Mouse (Mus musculus) limb, embryonic 14.5 days (tissue): ENCODE measurements around the gene Pdcd4. TPM values are rescaled to one million over a fixed set of nuclear protein-coding genes. Genes with fewer than 3 reads are reported as not detected.
A peak's percentile ranks its signal among the peaks of the same experiment; 100 is the strongest.

ENCODE experiments used
- ATAC-seq: fragments of 200-750 bp; cut with Nextera tagmentation; 2 replicates; pipeline ENCODE4 v1.8.0; 2017; ENCODE audit warnings: low read depth, moderate number of reproducible peaks, moderate TSS enrichment; ENCODE audit not compliant: low FRiP score
- DNase-seq: peaks from one replicate; pipeline ENCODE4 v3.0.0-alpha.2; 2015; ENCODE audit warnings: low spot score
- H3K27ac ChIP-seq: fragments of 300-500 bp; sonication (generic); replicated peaks from 2 replicates; pipeline ENCODE4 v1.5.1; 2014; ENCODE audit warnings: low read depth, mild to moderate bottlenecking, low read length, moderate library complexity, mixed read lengths
- H3K27me3 ChIP-seq: fragments of 300-500 bp; sonication (generic); 2 replicates; pipeline ENCODE4 v1.6.1; 2014; ENCODE audit warnings: low read length, mixed read lengths; ENCODE audit not compliant: control insufficient read depth, insufficient read depth
- H3K36me3 ChIP-seq: fragments of 300-500 bp; sonication (generic); 2 replicates; pipeline ENCODE4 v1.6.1; 2014; ENCODE audit warnings: mild to moderate bottlenecking, low read length, moderate library complexity, mixed read lengths; ENCODE audit not compliant: control insufficient read depth, insufficient read depth
- H3K4me1 ChIP-seq: fragments of 300-500 bp; sonication (generic); 2 replicates; pipeline ENCODE4 v1.6.1; 2014; ENCODE audit warnings: antibody characterized with exemption, low read length, mixed read lengths; ENCODE audit not compliant: control insufficient read depth, insufficient read depth
- H3K4me2 ChIP-seq: fragments of 300-500 bp; sonication (generic); replicated peaks from 2 replicates; pipeline ENCODE4 v1.6.1; 2014; ENCODE audit warnings: low read depth, mild to moderate bottlenecking, low read length, moderate library complexity; ENCODE audit not compliant: severe bottlenecking
- H3K4me3 ChIP-seq: fragments of 300-500 bp; sonication (generic); replicated peaks from 2 replicates; pipeline ENCODE4 v1.5.1; 2014; ENCODE audit warnings: low read length
- H3K9ac ChIP-seq: fragments of 300-500 bp; sonication (generic); 2 replicates; pipeline ENCODE4 v1.6.1; 2014; ENCODE audit warnings: mild to moderate bottlenecking, low read depth, low read length, moderate library complexity; ENCODE audit not compliant: severe bottlenecking
- H3K9me3 ChIP-seq: fragments of 300-500 bp; sonication (generic); 2 replicates; pipeline ENCODE4 v1.6.1; 2016; ENCODE audit warnings: low read length; ENCODE audit not compliant: control insufficient read depth
- POLR2A ChIP-seq: fragments of 200-500 bp; IDR thresholded peaks from 2 replicates; pipeline ENCODE4 v1.8.0; 2012; ENCODE audit warnings: inconsistent platforms, mild to moderate bottlenecking, moderate library complexity, borderline replicate concordance; ENCODE audit not compliant: insufficient read depth, insufficient read length; ENCODE audit errors: extremely low read depth
- WGBS: fragments of 180-500 bp; shearing (Covaris S2); extraction: QIAGEN DNeasy Blood & Tissue Kit; methylation state at CpG from one replicate; pipeline ENCODE4 v1.1.7; 2014; 5-methylcytosine and 5-hydroxymethylcytosine counted together
- polyA plus RNA-seq, 2 experiments: library from polyadenylated mRNA; depleted of rRNA in 1 of 2; stranded (reverse) in 1 of 2; unstranded in 1 of 2; fragments of >200 nt; fragmentation: Nextera tagmentation in 1 of 2; extraction: Ambion mirVana in 1 of 2; gene quantifications; 2 replicates each; pipeline versions ENCODE4 v1.2.1 to v1.2.3; 2012 to 2014

Pdcd4 gene
- polyA plus RNA-seq, 2 experiments, result 43.3 to 96.4 TPM

- Histone ChIP-seq H3K27ac (no peak overlapping the region), H3K9ac (no peak overlapping the region), H3K4me2 (no peak overlapping the region), H3K4me3 (no peak overlapping the region), H3K4me1 (peaks cover 23% of the 10 kb centered on the region), H3K9me3 (no peaks in the 10 kb centered on the region), H3K36me3 (no peaks in the 10 kb centered on the region), H3K27me3 (no peaks in the 10 kb centered on the region)
- no peak for DNase-seq
- no peak for TF ChIP-seq POLR2A
- peak; percentile 32; the same call in 1 of the 2 replicates for ATAC-seq
- WGBS, result 62% methylated on average over 6 of the region's 6 CpGs
Measured at GRCm38 (mm10) chr19:53857962-53858361, 34.1 kb upstream of the Pdcd4 start.

GRCm38 (mm10) chr19:53859149-53859548 lies 32.9 kb upstream of the Pdcd4 start:
- no peak overlapping the region for H3K4me3 ChIP-seq
- TF ChIP-seq POLR2A, result no peak
- ATAC-seq, result no peak
- no peak overlapping the region for H3K27ac ChIP-seq
- H3K9ac ChIP-seq, result no peak overlapping the region
- H3K27me3 ChIP-seq, result no peaks in the 10 kb centered on the region
- H3K4me2 ChIP-seq, result 0 out of 2 replicates have a peak overlapping the region, but pooled peaks have one; percentile 16
- no peaks in the 10 kb centered on the region for H3K36me3 ChIP-seq
- WGBS, result 19% methylated on average over 8 of the region's 9 CpGs
- peaks cover 16% of the 10 kb centered on the region for H3K4me1 ChIP-seq
- H3K9me3 ChIP-seq, result no peaks in the 10 kb centered on the region
- DNase-seq, result no peak

GRCm38 (mm10) chr19:53859593-53859992 lies 32.4 kb upstream of the Pdcd4 start:
- ATAC-seq (no peak), DNase-seq (peak; percentile 46)
- Histone ChIP-seq H3K27me3 (no peaks in the 10 kb centered on the region), H3K4me1 (peaks cover 16% of the 10 kb centered on the region), H3K4me2 (no peak overlapping the region), H3K27ac (no peak overlapping the region), H3K36me3 (no peaks in the 10 kb centered on the region), H3K9me3 (no peaks in the 10 kb centered on the region), H3K4me3 (no peak overlapping the region), H3K9ac (no peak overlapping the region)
- TF ChIP-seq POLR2A, result no peak
- WGBS, result 45% methylated on average over 7 of the region's 7 CpGs

GRCm38 (mm10) chr19:53861346-53861745 lies 30.7 kb upstream of the Pdcd4 start:
- Histone ChIP-seq H3K4me2 (no peak overlapping the region), H3K36me3 (no peaks in the 10 kb centered on the region), H3K9ac (no peak overlapping the region), H3K9me3 (no peaks in the 10 kb centered on the region), H3K4me3 (no peak overlapping the region), H3K27ac (no peak overlapping the region), H3K27me3 (no peaks in the 10 kb centered on the region), H3K4me1 (peaks cover 16% of the 10 kb centered on the region)
- DNase-seq (no peak), ATAC-seq (no peak)
- no peak for TF ChIP-seq POLR2A
- WGBS, result 79% methylated on average over 7 of the region's 7 CpGs

- TF ChIP-seq POLR2A, result no peak
- Histone ChIP-seq H3K9me3 (no peaks in the 10 kb centered on the region), H3K36me3 (no peaks in the 10 kb centered on the region), H3K4me3 (no peak overlapping the region), H3K9ac (no peak overlapping the region), H3K27me3 (no peaks in the 10 kb centered on the region), H3K4me2 (no peak overlapping the region), H3K4me1 (peaks cover 7% of the 10 kb centered on the region), H3K27ac (no peak overlapping the region)
- ATAC-seq (no peak), DNase-seq (no peak)
- 75% methylated on average over 8 of the region's 8 CpGs for WGBS
Measured at GRCm38 (mm10) chr19:53862573-53863246, 29.3 kb upstream of the Pdcd4 start.
